Mouse (Mus musculus) retina, postnatal 1 day (tissue): ENCODE measurements around the gene Pate2.

Source experiments
- DNase-seq: peaks from one replicate; pipeline ENCODE4 v3.0.0-alpha.2; 2012

Gene Pate2

DNA sequence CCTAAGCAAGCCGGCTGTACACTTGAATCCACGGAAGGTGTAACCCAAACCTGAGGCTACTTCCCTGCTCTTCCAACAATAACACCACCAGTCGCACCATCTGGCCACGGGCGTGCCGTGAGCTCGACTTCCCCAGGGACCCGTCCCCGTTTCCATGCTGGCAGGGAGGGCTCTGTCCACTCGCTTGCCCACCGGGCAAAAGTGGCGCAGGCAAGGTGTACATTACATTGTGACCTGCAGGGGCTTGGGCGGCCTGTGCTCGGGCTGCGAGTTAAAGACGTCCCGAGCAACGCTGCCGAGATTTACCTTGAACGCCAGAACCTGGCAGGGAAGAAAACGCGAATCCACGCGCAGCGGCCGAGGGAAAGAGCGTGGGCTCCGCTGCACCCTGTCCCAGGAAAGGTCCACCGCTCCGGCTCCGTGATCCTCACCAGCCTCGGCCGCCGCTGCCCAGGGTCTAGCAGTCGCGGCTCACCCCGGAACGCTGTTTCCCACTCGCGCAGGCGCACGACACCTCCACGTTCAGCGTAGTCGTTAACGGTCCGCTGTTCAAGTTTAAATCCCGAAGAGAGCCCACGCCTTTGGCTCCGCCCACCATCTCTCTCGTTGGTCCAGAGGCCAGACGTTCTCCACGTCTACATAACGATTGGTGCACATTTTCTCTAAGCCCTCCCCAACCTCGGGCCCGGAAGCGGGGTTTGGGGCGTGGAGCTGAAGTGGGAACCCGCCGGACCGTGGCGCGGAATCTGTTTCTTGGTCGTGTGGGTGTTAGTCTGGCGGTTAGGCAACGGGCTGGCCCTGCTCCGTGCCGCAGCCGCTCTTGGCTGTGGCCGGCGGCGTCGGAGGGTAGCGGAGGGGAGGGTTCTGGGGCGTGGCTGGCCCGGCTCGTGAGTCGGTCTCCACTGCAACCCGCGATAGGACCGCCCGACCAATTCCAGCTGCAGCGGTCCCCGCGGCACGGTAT is at the start of gene Pate2, which contains the start of gene Hyls1:
Gene Pate2 (plus strand): TSS at position 714 of the 964 bp plus-strand sequence.
Gene Hyls1 (minus strand): TSS at position 828 of the 964 bp plus-strand sequence.
- peak; percentile 99 for DNase-seq

DNA sequence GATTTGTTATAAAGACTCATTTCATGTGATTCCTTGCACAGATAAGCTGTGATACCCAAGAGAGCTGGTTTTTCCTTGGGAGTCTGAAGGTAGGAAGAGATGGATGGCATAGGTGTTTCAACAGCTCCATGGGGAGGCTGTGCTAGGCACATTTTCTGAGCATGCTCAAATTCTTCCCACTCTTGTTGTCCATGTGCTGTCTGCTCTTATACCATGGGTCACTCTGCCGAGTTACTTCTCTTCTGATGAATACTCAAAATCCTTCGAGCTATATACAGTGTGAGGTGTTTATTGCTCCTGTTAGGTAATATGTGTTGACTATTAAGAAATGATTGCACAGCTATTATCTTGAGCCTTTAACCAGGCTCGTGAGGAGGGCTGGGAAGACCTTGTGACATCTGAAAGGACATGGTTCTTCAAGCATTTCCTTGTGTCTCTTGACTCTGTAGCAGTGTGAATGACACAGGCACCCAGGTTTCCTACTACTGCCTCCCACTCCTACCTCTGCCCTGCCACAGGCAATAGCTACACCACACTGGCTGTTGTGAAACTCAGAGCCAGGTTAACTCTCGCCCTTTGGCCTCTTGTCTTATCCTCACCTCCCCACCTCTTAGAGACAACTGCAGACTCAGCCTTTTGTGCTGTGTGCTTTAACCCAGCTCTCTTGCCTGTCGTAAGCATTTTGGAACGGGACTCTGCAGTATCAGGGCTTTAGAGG is 49.3 kb upstream of the Pate2 start:
- no peak for DNase-seq

DNA sequence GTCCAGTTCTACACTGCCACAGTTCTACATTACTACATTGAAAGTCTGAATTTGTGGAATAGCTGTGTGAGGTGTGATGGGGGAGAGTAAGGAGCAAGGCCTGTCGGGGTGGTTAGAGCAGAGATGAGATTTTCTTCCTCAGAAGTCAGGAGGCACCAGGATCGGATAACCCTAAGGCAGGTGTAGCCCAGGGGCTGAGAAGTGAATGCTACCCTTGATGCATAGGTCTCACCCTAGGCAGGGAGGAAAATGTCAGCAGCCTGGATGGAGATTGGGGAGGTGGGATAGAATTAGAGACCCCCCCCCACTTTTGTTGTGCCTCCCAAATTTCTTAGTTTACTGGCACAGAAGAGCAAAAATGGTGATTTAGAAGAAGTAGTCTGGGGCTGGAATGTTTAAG is 47.8 kb upstream of the Pate2 start:
- no peak for DNase-seq

DNA sequence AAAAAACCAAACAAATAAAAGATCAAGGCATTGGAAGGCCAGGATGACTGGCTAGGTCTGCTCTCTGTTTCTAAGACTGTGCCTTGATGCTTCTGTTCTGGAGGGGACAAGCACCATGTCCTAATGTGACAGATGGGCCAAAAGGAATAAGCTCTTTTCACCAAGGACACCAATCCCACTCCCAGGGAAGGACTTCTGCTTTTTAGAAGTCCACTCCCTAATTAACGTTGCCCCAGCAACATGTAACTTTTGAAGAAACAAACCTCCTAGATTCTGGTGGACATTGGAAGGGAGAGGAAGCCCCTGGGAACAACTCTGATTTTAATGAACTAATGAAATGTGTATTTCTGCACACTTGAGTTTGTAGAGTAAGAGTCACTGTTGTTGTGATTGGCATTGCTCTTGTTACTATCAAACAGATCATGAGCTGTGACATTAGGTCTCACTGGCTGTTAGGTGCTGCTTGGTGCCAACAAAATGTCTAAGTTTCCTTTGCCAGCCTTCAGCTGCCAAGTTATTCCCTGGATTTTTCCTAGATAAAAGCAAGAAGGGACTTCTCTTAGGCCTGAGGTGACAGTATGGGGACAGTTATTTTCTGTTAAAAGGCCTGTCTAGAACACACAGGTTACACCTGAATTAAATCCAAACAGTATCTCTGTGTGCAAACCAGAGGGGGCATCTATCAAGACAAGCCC is 47.1 kb upstream of the Pate2 start:
- no peak for DNase-seq

DNA sequence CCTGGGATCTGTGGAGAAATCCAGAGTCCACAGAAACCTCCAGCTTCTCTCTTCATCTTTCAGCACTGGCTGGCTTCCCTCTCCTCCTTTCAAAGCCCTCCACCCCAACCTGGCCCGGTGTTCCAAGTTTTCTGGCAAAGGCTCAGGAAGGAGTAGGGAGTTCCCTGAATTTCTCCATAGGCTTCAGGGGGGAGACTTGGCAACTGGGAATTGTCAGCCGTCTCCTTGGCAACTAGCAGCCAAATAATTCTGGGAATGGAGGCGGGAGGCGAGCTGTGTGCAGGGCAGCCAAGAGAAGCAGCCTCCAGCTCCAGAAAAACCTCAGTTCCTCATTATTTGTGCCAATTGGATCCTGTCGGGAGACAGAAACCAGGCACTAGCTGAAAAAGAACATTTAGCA is 46.5 kb upstream of the Pate2 start:
- DNase-seq, result no peak

DNA sequence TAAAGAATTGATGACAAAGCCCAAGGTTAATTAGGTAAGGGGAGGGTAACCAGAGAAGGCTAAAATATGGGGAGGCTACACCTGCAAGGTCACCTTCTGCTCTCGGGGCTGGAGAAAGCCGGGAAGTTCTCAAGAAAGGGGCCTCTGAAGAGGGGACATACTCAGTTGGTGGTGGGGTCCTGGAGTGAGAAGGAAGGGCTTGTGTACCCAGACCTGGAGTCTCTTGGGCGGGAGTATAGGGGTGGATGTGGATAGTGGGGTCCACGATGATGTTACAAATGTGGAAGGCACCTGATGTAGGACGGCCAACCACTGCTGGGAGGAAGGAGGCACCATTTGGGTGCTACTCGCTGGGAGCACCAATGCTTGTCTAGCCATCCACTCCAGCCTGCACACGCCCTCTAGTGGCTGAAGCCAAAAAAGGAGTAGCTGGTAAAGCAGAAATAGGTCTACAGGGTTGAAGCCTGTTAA is 46.1 kb upstream of the Pate2 start:
- DNase-seq, result peak; percentile 83

DNA sequence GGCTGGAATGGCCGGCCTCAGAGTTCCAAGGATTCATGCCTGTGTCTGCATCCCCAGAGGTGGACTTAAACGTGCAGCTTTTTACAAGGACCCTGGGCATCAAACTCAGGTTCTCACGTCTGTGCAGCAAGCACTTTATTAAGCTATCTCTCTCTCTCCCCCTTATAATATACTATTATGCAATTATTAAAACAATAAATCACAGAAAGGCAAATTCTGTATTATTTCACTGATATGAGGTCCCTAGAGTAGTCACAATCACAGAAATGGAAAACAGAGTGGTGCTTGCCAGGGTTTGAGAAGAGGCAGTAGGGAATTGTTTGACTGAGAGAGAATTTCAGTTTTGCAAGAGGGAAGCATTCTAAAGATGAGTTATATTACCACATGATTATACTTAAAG is 40.9 kb upstream of the Pate2 start:
- DNase-seq, result no peak

DNA sequence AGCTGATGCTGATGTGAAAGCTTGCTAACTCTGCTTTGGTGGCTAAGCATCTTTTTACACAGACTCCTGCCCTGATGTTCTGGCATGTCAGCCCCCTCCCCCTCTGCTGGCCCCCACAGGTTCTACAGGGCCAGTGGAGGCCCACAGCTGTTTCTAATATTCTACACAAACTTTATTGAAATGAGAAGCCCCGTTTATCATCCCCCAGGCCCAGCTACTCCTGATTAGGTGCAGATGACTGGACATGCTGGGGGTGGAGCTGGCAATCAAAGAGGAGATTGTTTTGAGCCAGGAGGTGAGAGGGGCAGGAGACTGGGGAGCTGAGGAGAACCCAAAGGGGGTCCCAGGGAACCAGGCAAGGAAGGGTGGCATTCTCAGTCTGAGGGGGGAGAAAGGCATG is 40.3 kb upstream of the Pate2 start:
- peak; percentile 53 for DNase-seq

DNA sequence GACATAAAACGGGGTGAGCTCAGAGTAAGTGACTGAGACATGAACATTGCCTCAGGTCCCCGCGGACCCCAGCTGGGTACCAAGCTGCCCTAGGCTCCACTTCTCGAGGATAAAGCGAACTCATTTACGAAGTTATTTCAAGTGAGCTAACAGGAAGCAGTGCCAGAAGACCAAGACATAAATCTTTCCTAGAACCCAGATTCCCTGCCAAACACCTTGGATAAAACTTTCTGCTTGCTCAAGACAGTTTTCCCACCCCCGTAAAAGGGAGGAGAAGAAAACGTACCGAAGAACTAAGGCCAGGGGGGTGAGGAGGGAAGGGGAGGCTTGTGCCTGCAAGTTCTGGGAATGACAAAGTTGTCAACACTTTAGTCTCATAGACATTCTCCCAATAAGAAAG is 36.8 kb upstream of the Pate2 start:
- DNase-seq, result no peak

DNA sequence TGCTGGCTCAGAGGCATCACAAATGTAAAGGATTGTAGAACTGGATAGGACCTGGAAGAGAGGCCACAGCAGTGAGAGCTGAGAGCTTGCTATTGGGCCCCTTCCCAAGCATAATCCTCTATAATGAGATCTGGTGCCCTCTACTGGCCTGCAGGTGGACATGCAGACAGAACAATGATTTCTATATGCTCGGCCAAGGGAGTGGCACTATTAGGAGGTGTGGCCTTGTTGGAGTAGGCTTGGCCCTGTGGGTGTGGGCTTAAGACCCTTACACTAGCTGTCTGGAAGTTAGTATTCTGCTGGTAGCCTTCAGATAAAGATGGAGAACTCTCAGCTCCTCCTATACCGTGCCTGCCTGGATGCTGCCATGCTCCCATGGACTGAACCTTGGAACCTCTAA is 35.0 kb upstream of the Pate2 start:
- DNase-seq, result peak; percentile 91

DNA sequence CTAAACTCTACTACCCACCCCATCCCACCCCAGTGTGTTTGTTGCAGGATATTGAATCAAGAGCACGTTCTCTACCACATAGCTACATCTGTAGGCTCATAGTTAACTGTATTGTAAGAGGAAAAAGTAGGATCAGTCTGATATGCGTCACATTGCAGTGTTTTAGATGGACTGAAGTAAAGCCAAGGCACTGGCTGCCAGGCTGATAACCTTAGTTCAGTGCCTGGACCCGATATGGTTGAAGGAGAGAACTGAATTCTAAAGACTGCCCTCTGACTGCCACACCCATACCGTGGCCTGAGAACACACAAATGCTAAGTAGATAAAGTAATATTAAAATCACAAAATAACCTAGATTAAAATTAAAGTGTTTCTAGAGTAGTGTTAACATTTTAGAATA is 34.2 kb upstream of the Pate2 start:
- DNase-seq, result no peak

DNA sequence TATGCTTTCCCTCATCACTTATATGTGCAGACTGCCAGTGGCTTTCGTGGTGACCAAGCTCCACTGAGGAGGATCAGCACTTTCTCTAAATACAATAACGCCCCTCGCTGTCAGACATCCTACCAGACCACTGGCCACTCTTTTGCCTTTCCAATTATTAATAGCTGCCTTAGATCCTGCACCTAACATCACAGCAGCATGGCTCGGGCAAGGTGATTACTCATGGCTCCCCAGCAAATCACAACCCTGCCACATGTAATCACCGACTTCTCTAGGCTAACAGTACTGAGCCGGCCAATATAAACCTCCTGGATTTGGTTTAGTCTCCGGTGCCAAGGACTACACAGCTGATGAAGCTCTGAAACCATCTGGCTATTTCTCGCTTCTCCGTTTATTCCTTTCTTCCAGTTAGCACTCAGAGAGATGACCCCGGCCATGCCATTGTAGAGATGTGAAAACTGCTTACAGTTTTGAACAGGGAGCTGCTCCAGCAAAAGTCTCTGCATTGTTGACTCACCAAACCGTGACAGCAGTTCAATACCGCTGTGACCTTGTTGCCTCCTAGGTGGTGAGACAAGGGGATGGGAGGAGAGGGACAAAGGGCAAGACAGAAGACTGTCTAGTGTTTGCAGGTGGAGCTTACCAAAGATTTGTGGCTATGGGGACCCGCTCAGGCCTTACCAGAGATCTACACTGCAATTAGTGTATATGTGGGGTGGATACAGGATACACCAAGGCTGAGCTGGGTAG is 30.9 kb upstream of the Pate2 start:
- no peak for DNase-seq

DNA sequence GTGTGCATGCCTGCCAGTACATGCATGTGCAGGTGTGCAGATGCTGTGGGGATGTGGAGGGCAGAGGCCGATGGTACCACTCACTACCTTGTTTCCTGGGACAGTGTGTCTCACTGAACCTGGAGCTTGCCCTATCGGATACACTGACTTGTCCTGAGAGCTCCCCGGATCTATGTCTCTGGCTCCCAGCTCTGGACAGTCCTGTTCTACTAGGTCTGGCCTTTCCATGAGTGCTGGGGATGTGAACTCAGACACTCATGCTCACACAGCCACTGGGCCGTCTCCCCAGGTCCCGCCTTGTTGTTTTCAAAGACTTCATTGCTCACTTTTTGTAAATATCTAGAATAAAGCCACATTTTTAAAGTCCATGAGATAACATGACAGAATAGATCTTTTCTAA is 29.1 kb upstream of the Pate2 start:
- no peak for DNase-seq

DNA sequence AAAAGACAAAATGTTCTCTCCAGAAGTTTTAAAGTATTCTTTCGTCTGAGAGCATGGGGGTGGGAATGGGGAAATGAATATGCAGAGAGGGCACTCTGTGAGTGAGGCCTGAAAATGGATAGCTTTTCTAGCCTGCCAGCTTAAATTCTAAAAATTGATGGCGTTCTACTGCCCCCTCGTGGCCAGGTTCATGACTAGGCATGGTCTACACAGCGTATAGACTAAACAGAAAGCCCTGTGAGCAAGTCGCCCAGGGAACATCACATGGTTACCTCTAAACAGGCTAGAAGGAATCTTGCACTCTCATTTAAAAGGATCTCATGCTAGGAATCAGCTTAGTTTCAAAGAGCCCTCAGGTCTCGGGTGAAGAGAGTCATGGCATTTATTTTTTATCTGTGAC is 28.6 kb upstream of the Pate2 start:
- DNase-seq, result peak; percentile 84

DNA sequence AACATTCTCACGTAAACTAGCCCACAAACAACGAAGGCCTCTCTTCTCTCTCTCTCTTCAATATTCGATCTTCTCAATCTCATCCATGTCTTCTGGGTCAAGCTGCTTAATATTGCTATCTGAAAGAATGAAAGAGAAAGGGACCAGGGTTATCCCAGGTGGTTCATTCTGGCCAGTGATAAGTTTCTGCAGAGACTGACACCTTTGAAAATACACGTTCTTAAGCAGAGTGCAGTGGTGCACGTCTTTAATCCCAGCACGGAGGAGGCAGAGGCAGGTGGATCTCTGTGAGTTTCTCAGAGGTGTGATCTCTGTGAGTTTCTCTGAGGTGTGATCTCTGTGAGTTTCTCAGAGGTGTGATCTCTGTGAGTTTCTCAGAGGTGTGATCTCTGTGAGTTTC is 28.1 kb upstream of the Pate2 start:
- DNase-seq, result no peak

DNA sequence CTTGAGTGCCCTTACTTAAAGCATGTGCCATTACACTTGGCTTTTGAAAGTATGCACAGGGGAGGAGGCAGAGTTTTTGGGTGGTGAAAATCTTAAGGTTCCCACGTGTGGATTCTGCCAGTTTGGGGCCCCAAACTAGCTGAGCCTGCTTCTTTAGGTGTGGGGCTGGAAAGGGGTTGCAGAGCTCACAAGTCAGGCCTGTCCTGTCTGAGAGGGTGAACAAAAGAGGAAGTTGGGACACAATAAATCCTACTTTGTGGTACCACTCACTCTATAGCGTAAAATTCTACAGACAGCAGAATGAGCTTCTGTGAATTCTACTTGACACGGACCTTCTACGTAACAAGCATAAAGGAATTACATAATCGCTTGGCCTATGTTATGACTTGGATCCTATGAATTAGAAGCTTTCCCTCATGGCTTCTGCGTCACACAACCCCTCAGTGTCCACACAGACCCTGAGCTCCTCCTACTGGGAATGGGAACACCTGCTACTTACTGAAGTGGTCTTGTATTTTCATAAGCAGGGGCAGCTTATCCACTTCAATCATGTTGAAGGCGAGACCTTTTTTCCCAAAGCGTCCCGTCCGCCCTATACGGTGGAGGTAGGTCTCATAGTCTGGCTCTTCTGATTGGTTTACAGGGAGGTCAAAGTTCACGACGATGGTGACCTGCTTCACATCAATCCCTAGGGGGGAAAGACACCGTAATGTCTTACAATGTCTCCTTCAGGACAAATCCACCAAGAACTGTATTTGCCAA is 26.8 kb upstream of the Pate2 start:
- no peak for DNase-seq

DNA sequence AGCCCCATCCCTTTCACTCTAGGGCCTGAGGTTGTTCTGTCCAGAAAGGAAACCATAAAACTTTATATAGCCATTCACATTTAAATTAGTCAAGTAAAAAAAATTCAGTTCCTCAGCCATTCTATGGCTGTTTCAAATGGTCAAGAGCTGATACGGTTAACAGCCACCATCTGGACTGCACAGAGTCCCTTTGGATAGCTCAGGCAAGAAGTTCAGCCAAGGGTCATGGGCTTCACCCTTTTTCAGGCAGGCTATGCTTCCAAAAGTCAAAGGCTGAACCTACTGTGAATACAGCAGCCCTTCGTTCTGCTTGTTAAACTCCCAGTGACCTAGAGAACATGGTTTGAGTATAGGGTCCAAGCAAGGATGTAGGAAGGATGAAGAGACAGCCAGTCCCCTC is 25.4 kb upstream of the Pate2 start:
- DNase-seq, result no peak

DNA sequence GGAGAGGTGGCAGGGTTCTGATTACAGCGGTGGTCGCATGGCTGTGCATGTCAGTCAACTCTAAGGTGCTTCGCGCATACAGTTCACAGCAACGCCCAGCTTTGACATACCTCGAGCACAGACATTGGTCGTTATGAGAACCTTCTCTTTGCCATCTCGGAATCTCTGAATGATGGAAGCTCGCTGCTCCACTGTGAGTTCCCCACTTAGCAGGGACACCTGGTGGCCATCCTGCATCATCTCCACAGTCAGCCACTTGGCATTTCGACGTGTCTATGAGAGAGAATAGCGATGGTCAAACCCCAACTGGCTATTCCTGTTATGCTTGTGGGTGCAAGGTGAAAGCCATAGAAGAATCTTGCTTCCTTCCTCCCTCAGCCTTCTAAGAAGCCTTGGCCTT is 24.4 kb upstream of the Pate2 start:
- DNase-seq, result no peak

DNA sequence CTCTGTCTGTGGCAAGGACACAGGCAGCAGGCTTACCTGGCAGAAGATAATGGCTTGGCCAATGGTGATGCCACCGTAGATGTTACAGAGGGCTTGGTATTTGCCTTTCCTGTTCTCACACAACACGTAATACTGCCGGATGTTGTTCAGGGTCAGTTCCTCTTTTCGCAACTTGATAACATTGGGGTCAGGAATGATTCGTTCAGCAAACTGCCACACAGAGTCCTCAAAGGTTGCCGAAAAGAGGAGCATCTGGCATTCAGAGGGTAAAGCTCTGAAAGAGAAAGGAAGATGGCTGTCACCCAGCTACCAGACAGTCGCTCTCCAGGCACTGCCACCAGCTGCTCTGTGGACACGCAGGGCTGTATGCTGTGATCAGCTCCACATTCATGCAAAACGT is 23.3 kb upstream of the Pate2 start:
- no peak for DNase-seq

DNA sequence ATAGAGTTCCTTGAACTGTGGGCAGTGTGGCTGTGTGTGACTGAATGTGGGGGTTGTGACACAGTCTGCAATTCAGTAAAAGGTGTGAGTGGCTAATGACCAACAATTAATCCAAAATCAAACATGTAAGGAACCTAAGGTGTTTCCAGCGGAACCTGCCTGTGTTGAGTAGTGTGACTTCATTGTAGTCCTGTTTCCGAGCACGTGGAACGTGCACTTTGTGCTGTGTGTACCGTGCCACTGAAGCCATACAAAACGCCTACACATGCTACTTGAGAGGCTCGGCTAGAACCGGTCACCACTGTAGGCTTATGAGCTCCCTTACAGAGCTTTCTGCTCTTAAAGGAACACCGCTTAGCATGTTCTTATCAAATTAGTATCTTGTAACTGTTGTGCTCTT is 21.6 kb upstream of the Pate2 start:
- no peak for DNase-seq

DNA sequence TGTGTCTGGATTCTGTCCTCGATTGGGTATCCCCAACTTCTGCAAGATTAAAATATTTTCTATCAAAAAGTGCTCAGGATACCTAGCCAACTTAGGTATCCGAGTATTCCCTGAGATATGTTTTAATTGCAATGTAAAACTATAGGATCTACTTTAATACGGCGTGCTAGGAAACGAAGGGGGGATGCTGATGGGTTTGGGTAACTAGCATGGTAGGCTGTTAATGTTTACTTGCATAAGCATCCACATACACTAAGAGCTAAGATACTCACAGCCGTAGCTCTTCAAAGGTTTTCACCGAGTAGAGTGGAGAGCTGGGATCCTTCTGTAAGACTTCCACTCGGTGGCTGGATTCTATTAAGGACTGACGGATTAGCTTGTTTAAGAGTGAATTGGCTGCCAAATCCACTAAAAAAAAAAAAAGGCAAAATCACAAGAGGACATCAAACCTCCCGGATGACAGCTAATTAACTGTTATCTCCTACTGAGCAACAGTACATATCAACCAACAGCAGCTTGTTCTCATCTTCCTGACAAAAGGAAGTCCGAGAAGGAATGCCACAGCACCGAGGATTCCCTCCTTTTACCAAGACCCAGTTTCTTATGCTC is 13.5 kb upstream of the Pate2 start:
- no peak for DNase-seq
